Mouse (Mus musculus) heart, embryonic 13.5 days (tissue): ENCODE measurements around the gene Fate1. TPM values are rescaled to one million over a fixed set of nuclear protein-coding genes. Genes with fewer than 3 reads are reported as not detected.

Experiments
- polyA plus RNA-seq: library from polyadenylated mRNA; unstranded; fragments of >200 nt; fragmentation: Nextera tagmentation; extraction: Ambion mirVana; gene quantifications from 2 replicates; pipeline ENCODE4 v1.2.1, GENCODE M21; 2015

Gene Fate1
- polyA plus RNA-seq, 1 experiment from 2014 or later = not detected

Other genes with a start within 250 kb of the Fate1 start
- gene Vma21, start 157.1 kb upstream of the Fate1 start, polyA plus RNA-seq = 38.9 and 44.8 TPM in 2 replicates
- not detected in 2 replicates for gene Gm1141, start 52.0 kb upstream of the Fate1 start, polyA plus RNA-seq
- gene Prrg3, start 10.4 kb upstream of the Fate1 start, polyA plus RNA-seq = 6.3 and 6.4 TPM in 2 replicates
- gene Cnga2, start 18.9 kb downstream of the Fate1 start, polyA plus RNA-seq = 0.08 and 0.09 TPM in 2 replicates
- not detected in 2 replicates for gene Magea4, start 249.0 kb downstream of the Fate1 start, polyA plus RNA-seq